Mouse (Mus musculus): ENCODE measurements at regions not wholly inside any gene's neighbourhood (a gene's known extent, or its start where the extent isn't known, plus 50 kb on each side); places are given as distances from the start of the nearest gene placed in this dataset.

- Histone ChIP-seq H3K27me3 (no peaks in the 10 kb centered on the region), H3K4me1 (replicated peaks) (no peaks in the 10 kb centered on the region), H3K9me3 (replicated peaks) (no peaks in the 10 kb centered on the region), H3K4me3 (replicated peaks) (no peak overlapping the region), H3K4me2 (no peak overlapping the region), H3K9ac (no peak overlapping the region), H3K27ac (no peak overlapping the region), H3K36me3 (no peaks in the 10 kb centered on the region)
- ATAC-seq (ENCODE audit: low read depth) (no peak), DNase-seq (no peak)
- 65% methylated on average over 9 of the region's 9 CpGs for WGBS (ENCODE audit: insufficient replicate concordance)
Observed at GRCm38 (mm10) chr4:125439856-125440255, 50.6 kb upstream of the Grik3 start.

- H3K36me3 ChIP-seq: no peaks in the 10 kb centered on the region
- H3K4me2 ChIP-seq: no peak overlapping the region
- no peak overlapping the region for H3K27ac ChIP-seq
- H3K4me1 ChIP-seq (replicated peaks): no peaks in the 10 kb centered on the region
- H3K4me3 ChIP-seq (replicated peaks): no peak overlapping the region
- no peak overlapping the region for H3K9ac ChIP-seq
- DNase-seq (no peak), ATAC-seq (ENCODE audit: low read depth) (no peak)
- H3K9me3 ChIP-seq (replicated peaks): no peaks in the 10 kb centered on the region
- 60% methylated on average over 13 of the region's 13 CpGs for WGBS (ENCODE audit: insufficient replicate concordance)
- no peaks in the 10 kb centered on the region for H3K27me3 ChIP-seq
Observed at GRCm38 (mm10) chr4:125437161-125437822, 53.2 kb upstream of the Grik3 start.

DNA sequence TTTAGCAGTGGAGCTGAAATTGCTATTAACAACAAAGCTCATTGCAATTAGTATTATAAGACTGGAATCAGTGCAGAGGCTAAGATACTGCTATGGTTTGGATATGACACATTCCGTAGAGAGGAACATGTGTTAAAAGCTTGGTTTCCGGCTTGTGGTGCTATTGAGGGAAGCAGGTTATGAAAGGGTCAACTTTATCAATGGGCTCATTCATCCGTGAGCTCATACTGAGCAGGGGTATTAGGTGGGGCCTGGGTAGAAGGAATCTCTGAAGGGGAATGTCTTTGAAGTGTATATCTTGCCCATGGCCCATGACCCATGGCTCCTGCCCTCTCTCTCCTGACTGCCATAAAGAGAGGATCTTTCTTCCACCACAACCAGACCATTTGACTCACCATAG, 57.0 kb upstream of the Grik3 start:
- no peak overlapping the region for H3K4me3 ChIP-seq (replicated peaks)
- DNase-seq (no peak), ATAC-seq (ENCODE audit: low read depth) (no peak)
- no peaks in the 10 kb centered on the region for H3K9me3 ChIP-seq (replicated peaks)
- no peaks in the 10 kb centered on the region for H3K27me3 ChIP-seq
- no peak overlapping the region for H3K4me2 ChIP-seq
- H3K4me1 ChIP-seq (replicated peaks): no peaks in the 10 kb centered on the region
- no peak overlapping the region for H3K27ac ChIP-seq
- 51% methylated on average over 3 of the region's 3 CpGs for WGBS (ENCODE audit: insufficient replicate concordance)
- H3K36me3 ChIP-seq: no peaks in the 10 kb centered on the region
- no peak overlapping the region for H3K9ac ChIP-seq

- Histone ChIP-seq H3K27ac (no peak overlapping the region), H3K36me3 (no peaks in the 10 kb centered on the region), H3K9ac (no peak overlapping the region), H3K9me3 (replicated peaks) (no peaks in the 10 kb centered on the region), H3K4me1 (replicated peaks) (no peaks in the 10 kb centered on the region), H3K4me3 (replicated peaks) (no peak overlapping the region), H3K4me2 (no peak overlapping the region), H3K27me3 (no peaks in the 10 kb centered on the region)
- ATAC-seq (ENCODE audit: low read depth): no peak
- DNase-seq: no peak
Observed at GRCm38 (mm10) chr4:125431648-125432047, 58.9 kb upstream of the Grik3 start.

DNA sequence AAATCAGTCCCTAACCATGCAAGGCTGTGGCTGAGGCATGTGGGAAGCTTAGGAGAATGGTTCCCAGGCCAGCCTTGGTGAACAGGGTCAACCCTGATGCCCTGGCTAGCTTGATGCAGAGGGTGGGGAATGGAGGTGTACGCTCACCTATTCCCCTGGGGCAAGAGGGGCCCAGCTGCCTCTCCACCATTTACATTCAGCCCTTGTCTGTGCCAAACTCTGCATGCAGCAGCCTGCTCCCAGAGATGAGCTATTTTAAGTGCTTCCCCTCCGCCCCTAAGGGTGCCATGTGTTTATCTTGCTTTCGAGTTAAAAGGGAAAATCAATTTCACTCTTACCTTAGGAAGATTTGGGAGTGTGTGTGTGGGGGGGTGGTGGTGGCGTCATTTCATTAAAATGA, 59.7 kb upstream of the Grik3 start:
- DNase-seq (no peak), ATAC-seq (ENCODE audit: low read depth) (no peak)
- Histone ChIP-seq H3K4me1 (replicated peaks) (no peaks in the 10 kb centered on the region), H3K27me3 (no peaks in the 10 kb centered on the region), H3K9ac (no peak overlapping the region), H3K36me3 (no peaks in the 10 kb centered on the region), H3K9me3 (replicated peaks) (no peaks in the 10 kb centered on the region), H3K4me3 (replicated peaks) (no peak overlapping the region), H3K27ac (no peak overlapping the region), H3K4me2 (no peak overlapping the region)
- 40% methylated on average over 4 of the region's 4 CpGs for WGBS (ENCODE audit: insufficient replicate concordance)

GRCm38 (mm10) chr4:125428736-125429135, 61.8 kb upstream of the Grik3 start:
- no peak overlapping the region for H3K27ac ChIP-seq

GRCm38 (mm10) chr4:125420561-125421241, 69.8 kb upstream of the Grik3 start:
- Histone ChIP-seq H3K4me3 (replicated peaks) (no peak overlapping the region), H3K9ac (no peak overlapping the region), H3K4me2 (no peak overlapping the region), H3K9me3 (replicated peaks) (no peaks in the 10 kb centered on the region), H3K36me3 (no peaks in the 10 kb centered on the region), H3K4me1 (replicated peaks) (no peaks in the 10 kb centered on the region), H3K27me3 (no peaks in the 10 kb centered on the region), H3K27ac (no peak overlapping the region)
- 37% methylated on average over 5 of the region's 5 CpGs for WGBS (ENCODE audit: insufficient replicate concordance)
- no peak for DNase-seq
- no peak for ATAC-seq (ENCODE audit: low read depth)

More at GRCm38 (mm10) chr4:125428736-125429135, 61.8 kb upstream of the Grik3 start:
- H3K9me3 ChIP-seq (replicated peaks): no peaks in the 10 kb centered on the region
- WGBS (ENCODE audit: insufficient replicate concordance): 75% methylated on average over 14 of the region's 14 CpGs
- no peaks in the 10 kb centered on the region for H3K4me1 ChIP-seq (replicated peaks)
- DNase-seq (no peak), ATAC-seq (ENCODE audit: low read depth) (no peak)
- no peak overlapping the region for H3K9ac ChIP-seq
- no peaks in the 10 kb centered on the region for H3K27me3 ChIP-seq
- H3K36me3 ChIP-seq: no peaks in the 10 kb centered on the region
- H3K4me3 ChIP-seq (replicated peaks): no peak overlapping the region
- no peak overlapping the region for H3K4me2 ChIP-seq

DNA sequence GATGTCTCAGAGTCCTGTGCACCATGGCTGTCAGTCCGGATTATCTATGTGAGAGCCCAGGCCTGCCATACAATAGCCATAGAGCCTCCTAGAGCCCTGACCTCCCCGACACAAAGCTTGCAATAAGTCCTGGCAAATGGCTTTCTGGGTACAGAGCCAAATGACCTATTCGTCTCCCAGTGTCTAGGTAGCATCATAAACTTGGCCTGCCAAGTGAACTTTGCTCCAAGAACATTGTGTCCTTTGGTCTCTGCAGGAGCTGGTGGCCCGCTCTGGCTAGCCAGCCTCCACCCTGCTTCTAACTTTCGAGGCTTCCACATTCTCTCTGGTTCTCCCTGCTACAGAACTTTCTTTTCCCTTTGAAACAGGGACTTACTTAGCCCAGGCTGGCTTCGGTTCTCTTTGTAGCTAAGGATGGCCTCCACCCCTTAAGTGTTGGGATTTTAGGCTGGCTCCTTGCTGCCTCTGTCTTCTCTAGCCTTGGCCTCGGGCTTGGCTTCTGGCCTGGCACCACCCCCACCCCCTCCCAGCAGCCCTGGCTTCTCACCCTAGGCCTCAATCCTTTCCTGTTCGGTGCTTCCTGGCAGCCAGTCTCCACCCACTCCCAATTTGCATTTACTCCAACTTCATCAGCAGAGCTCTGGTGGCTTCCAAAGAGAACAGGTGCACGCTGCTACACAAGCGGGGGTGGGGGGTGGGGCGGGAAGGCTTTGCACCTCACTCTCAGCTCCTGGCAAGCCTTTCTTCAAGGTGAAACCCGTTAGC, 70.8 kb upstream of the Grik3 start:
- no peak overlapping the region for H3K4me3 ChIP-seq (replicated peaks)
- no peak overlapping the region for H3K27ac ChIP-seq
- no peaks in the 10 kb centered on the region for H3K4me1 ChIP-seq (replicated peaks)
- H3K36me3 ChIP-seq: no peaks in the 10 kb centered on the region
- H3K9ac ChIP-seq: no peak overlapping the region
- no peak for ATAC-seq (ENCODE audit: low read depth)
- H3K9me3 ChIP-seq (replicated peaks): no peaks in the 10 kb centered on the region
- DNase-seq: no peak
- H3K27me3 ChIP-seq: no peaks in the 10 kb centered on the region
- 27% methylated on average over 12 of the region's 12 CpGs for WGBS (ENCODE audit: insufficient replicate concordance)
- no peak overlapping the region for H3K4me2 ChIP-seq

DNA sequence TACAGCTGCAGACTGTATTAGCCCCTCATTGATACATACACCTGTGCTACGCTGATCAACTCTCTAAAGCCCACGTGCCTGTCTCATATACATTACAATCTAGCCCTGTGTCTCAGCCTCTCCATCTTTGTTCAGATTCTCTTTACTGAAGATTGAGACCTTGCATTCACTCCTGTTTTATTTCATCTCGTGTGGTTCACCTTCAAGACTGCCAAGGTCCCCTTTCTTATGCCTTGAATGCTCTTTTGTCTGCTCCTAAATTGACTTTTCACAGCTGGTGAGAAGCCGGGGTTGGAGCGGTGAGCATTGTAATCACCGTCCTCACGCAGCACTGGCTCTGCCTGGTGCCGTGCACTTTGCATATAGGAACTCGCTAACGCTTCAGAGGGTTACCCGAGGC, 75.2 kb upstream of the Grik3 start:
- no peak overlapping the region for H3K9ac ChIP-seq
- no peaks in the 10 kb centered on the region for H3K9me3 ChIP-seq (replicated peaks)
- no peak for ATAC-seq (ENCODE audit: low read depth)
- H3K36me3 ChIP-seq: no peaks in the 10 kb centered on the region
- H3K27me3 ChIP-seq: no peaks in the 10 kb centered on the region
- 50% methylated on average over 11 of the region's 11 CpGs for WGBS (ENCODE audit: insufficient replicate concordance)
- no peak for DNase-seq
- H3K4me1 ChIP-seq (replicated peaks): peaks cover 16% of the 10 kb centered on the region
- H3K27ac ChIP-seq: no peak overlapping the region
- H3K4me3 ChIP-seq (replicated peaks): no peak overlapping the region
- no peak overlapping the region for H3K4me2 ChIP-seq

DNA sequence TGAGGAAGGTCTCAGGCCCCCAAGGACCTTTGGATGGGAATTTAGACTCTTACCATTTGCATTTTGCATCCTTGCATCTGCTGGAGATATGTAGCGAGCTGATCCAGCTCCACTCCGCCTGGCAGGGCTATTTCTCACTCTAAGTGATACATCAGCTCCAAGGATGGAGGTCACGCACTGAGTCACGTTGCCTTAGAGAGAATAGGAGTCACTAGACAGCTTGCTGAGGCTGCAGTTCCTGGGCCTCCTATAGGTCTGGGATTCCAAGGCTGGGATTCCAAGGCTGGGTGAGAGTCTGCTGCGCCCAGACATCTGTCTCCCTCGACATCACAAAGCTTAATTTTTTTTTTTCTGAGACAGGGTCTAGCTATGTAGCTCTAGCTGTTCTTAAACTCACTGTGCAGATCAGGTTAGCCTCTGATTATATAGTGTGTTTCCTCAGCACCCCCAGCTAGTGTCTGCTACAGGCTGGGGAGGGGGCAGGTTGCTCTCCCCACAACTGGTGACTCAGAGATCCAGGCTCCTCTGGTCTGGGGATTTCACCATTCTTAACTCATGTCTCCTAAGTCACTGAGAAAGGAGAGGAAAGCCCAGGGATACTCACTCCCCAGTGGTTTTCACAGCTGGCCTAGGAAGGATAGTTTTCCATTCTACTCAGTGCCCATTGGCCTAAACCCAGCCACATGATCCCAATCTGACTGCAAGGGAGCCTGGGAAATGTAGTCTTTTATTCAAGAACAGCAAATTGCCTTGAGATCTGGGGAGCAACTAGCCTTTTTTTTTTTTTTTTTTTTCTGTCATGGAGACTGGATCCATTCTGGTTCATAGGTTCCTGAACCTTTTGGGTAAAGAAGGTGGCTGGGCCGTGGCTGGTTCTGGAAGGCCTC, 76.4 kb upstream of the Grik3 start:
- no peaks in the 10 kb centered on the region for H3K9me3 ChIP-seq (replicated peaks)
- no peak overlapping the region for H3K4me2 ChIP-seq
- no peaks in the 10 kb centered on the region for H3K27me3 ChIP-seq
- no peak overlapping the region for H3K9ac ChIP-seq
- H3K27ac ChIP-seq: no peak overlapping the region
- no peak for DNase-seq
- no peak overlapping the region for H3K4me3 ChIP-seq (replicated peaks)
- no peaks in the 10 kb centered on the region for H3K36me3 ChIP-seq
- WGBS (ENCODE audit: insufficient replicate concordance): 59% methylated on average over 7 of the region's 7 CpGs
- ATAC-seq (ENCODE audit: low read depth): no peak
- H3K4me1 ChIP-seq (replicated peaks): peaks cover 25% of the 10 kb centered on the region

All from liver, embryonic 13.5 days (tissue).